In genomic region chr9:117154590-117154989, GRCm38 (mm10) we compare ENCODE assay signal across 22 mouse cellular contexts.
DNase-seq lines count a peak whose midpoint lies in the region; ATAC-seq lines count a peak whose summit lies in the region.
"Had no signal": no experiment of that assay in that cellular context is flagged by ENCODE, and none has a peak within 500 bp of the region (broad histone marks: within the 10 kb centered on the region; RNA-seq: fewer than 3 reads in every experiment).

No protein-coding gene starts in this region.

- no peak overlapping the region for H3K4me2 ChIP-seq in hindbrain, embryonic 12.5 days (replicated peaks)
- H3K4me2 ChIP-seq in hindbrain, embryonic 11.5 days (replicated peaks; ENCODE audit: low read depth, low read length) = no peak overlapping the region
- no peak overlapping the region for H3K4me2 ChIP-seq in embryonic facial prominence, embryonic 13.5 days
- H3K4me2 ChIP-seq in limb, embryonic 13.5 days (replicated peaks) = peak overlapping the region; percentile 58; the same call in 1 of the 2 replicates
- H3K4me2 ChIP-seq: forebrain, embryonic 12.5 days; heart, embryonic 13.5 days; liver, embryonic 15.5 days; lung, embryonic 14.5 days; midbrain, embryonic 11.5 days had no signal

- H3K4me3 ChIP-seq in hindbrain, embryonic 12.5 days = no peak overlapping the region
- no peak overlapping the region for H3K4me3 ChIP-seq in hindbrain, embryonic 11.5 days (ENCODE audit: low read depth, low read length)
- no peak overlapping the region for H3K4me3 ChIP-seq in embryonic facial prominence, embryonic 10.5 days
- H3K4me3 ChIP-seq in embryonic facial prominence, embryonic 13.5 days = no peak overlapping the region
- H3K4me3 ChIP-seq in limb, embryonic 13.5 days = no peak overlapping the region
- H3K4me3 ChIP-seq: erythroblast, embryonic 14.5 days; forebrain, embryonic 12.5 days; heart, adult 2 months; heart, embryonic 13.5 days; liver, embryonic 15.5 days had no signal

- no peak for ATAC-seq in hindbrain, embryonic 12.5 days (ENCODE audit: low FRiP score)
- ATAC-seq in hindbrain, embryonic 11.5 days (ENCODE audit: low FRiP score) = no peak
- ATAC-seq in embryonic facial prominence, embryonic 13.5 days (ENCODE audit: insufficient number of reproducible peaks, insufficient read depth, low FRiP score, low TSS enrichment, low read depth) = no peak
- ATAC-seq in limb, embryonic 13.5 days (ENCODE audit: low FRiP score, low read depth) = no peak
- ATAC-seq: CD4-positive, CD25-positive, alpha-beta regulatory T cell, adult 4 months; forebrain, postnatal 0 days; midbrain, embryonic 16.5 days had no signal

- no peaks in the 10 kb centered on the region for H3K9me3 ChIP-seq in hindbrain, embryonic 12.5 days (replicated peaks)
- no peaks in the 10 kb centered on the region for H3K9me3 ChIP-seq in hindbrain, embryonic 11.5 days (ENCODE audit: control insufficient read depth, low read length)
- no peaks in the 10 kb centered on the region for H3K9me3 ChIP-seq in embryonic facial prominence, embryonic 10.5 days
- no peaks in the 10 kb centered on the region for H3K9me3 ChIP-seq in embryonic facial prominence, embryonic 13.5 days
- no peaks in the 10 kb centered on the region for H3K9me3 ChIP-seq in limb, embryonic 13.5 days
- H3K9me3 ChIP-seq: forebrain, embryonic 12.5 days; heart, embryonic 13.5 days; liver, embryonic 15.5 days had no signal

- H3K9ac ChIP-seq in hindbrain, embryonic 12.5 days = no peak overlapping the region
- no peak overlapping the region for H3K9ac ChIP-seq in hindbrain, embryonic 11.5 days (ENCODE audit: low read depth, low read length)
- no peak overlapping the region for H3K9ac ChIP-seq in embryonic facial prominence, embryonic 13.5 days
- H3K9ac ChIP-seq in limb, embryonic 13.5 days = no peak overlapping the region
- H3K9ac ChIP-seq: forebrain, embryonic 12.5 days; forebrain, postnatal 0 days; heart, embryonic 13.5 days; liver, embryonic 15.5 days; lung, embryonic 14.5 days had no signal

- H3K36me3 ChIP-seq in hindbrain, embryonic 12.5 days = no peaks in the 10 kb centered on the region
- no peaks in the 10 kb centered on the region for H3K36me3 ChIP-seq in hindbrain, embryonic 11.5 days (ENCODE audit: control insufficient read depth, insufficient read depth, low read length)
- no peaks in the 10 kb centered on the region; the same call in 1 of the 2 replicates for H3K36me3 ChIP-seq in embryonic facial prominence, embryonic 10.5 days (replicated peaks)
- H3K36me3 ChIP-seq in embryonic facial prominence, embryonic 13.5 days = peaks cover 9% of the 10 kb centered on the region; the same call in 1 of the 2 replicates
- peaks cover 6% of the 10 kb centered on the region; the same call in 1 of the 2 replicates for H3K36me3 ChIP-seq in limb, embryonic 13.5 days
- H3K36me3 ChIP-seq: forebrain, embryonic 12.5 days; liver, embryonic 15.5 days had no signal

- 87% methylated on average over 4 of the region's 4 CpGs for WGBS in hindbrain, embryonic 12.5 days
- WGBS in hindbrain, embryonic 11.5 days = 92% methylated on average over 4 of the region's 4 CpGs
- WGBS in embryonic facial prominence, embryonic 10.5 days = 94% methylated on average over 4 of the region's 4 CpGs
- 85% methylated on average over 4 of the region's 4 CpGs for WGBS in embryonic facial prominence, embryonic 13.5 days
- 55% methylated on average over 4 of the region's 4 CpGs for WGBS in limb, embryonic 13.5 days

- no peak for DNase-seq in hindbrain, embryonic 11.5 days (ENCODE audit: low spot score)
- DNase-seq in embryonic facial prominence, embryonic 10.5 days (ENCODE audit: low spot score) = no peak
- no peak for DNase-seq in yolk sac, embryonic 10.5 days (ENCODE audit: low spot score)
- no peak for DNase-seq in lung, postnatal 36 days
- DNase-seq: adrenal gland, postnatal 36 days; cerebellum, adult 18-20 months; cerebellum, postnatal 14 days; forebrain, postnatal 0 days; kidney, postnatal 14 days; lung, postnatal 14 days had no signal

- peak overlapping the region; percentile 5; the same call in 1 of the 2 replicates for H3K27ac ChIP-seq in hindbrain, embryonic 12.5 days
- H3K27ac ChIP-seq in hindbrain, embryonic 11.5 days (ENCODE audit: low read depth, low read length) = no peak overlapping the region
- peak overlapping the region; percentile 76; the same call in 1 of the 2 replicates for H3K27ac ChIP-seq in embryonic facial prominence, embryonic 10.5 days (replicated peaks)
- peak overlapping the region; percentile 18; the same call in 1 of the 2 replicates for H3K27ac ChIP-seq in embryonic facial prominence, embryonic 13.5 days
- H3K27ac ChIP-seq in limb, embryonic 13.5 days = peak overlapping the region; percentile 44; the same call in 1 of the 2 replicates
- H3K27ac ChIP-seq: forebrain, embryonic 12.5 days; heart, adult 2 months; liver, embryonic 15.5 days had no signal

- peaks cover 15% of the 10 kb centered on the region for H3K4me1 ChIP-seq in hindbrain, embryonic 12.5 days
- H3K4me1 ChIP-seq in hindbrain, embryonic 11.5 days (replicated peaks; ENCODE audit: control insufficient read depth, insufficient read depth, low read length) = no peaks in the 10 kb centered on the region
- peaks cover 27% of the 10 kb centered on the region for H3K4me1 ChIP-seq in embryonic facial prominence, embryonic 10.5 days
- H3K4me1 ChIP-seq in embryonic facial prominence, embryonic 13.5 days = peaks cover 36% of the 10 kb centered on the region
- peaks cover 42% of the 10 kb centered on the region for H3K4me1 ChIP-seq in limb, embryonic 13.5 days
- H3K4me1 ChIP-seq: liver, embryonic 15.5 days had no signal

- no peaks in the 10 kb centered on the region for H3K27me3 ChIP-seq in hindbrain, embryonic 12.5 days
- no peaks in the 10 kb centered on the region for H3K27me3 ChIP-seq in hindbrain, embryonic 11.5 days (ENCODE audit: control insufficient read depth, insufficient read depth, low read length)
- H3K27me3 ChIP-seq in embryonic facial prominence, embryonic 10.5 days (replicated peaks; ENCODE audit: low read depth, poor library complexity, severe bottlenecking) = no peaks in the 10 kb centered on the region
- H3K27me3 ChIP-seq in embryonic facial prominence, embryonic 13.5 days = no peaks in the 10 kb centered on the region
- H3K27me3 ChIP-seq in limb, embryonic 13.5 days = no peaks in the 10 kb centered on the region
- H3K27me3 ChIP-seq: forebrain, embryonic 12.5 days; heart, embryonic 13.5 days; liver, embryonic 15.5 days had no signal
